Mouse (Mus musculus): ENCODE measurements at regions not wholly inside any gene's neighbourhood (a gene's known extent, or its start where the extent isn't known, plus 50 kb on each side); places are given as distances from the start of the nearest gene placed in this dataset.

- Histone ChIP-seq H3K4me3 (ENCODE audit: insufficient read depth, low read depth, low read length) (no peak overlapping the region), H3K79me2 (ENCODE audit: control insufficient read depth, insufficient read depth, low read length) (no peaks in the 10 kb centered on the region)
- DNase-seq (ENCODE audit: extremely low read depth, low read depth, low spot score) = no peak
These were observed 2028.3 kb downstream of the 4930444P10Rik start for GRCm38 (mm10) chr1:14064856-14065255.

GRCm38 (mm10) chr1:14036163-14036562 is 2057.0 kb downstream of the 4930444P10Rik start:
- H3K4me3 ChIP-seq (ENCODE audit: insufficient read depth, low read depth, low read length) = no peak overlapping the region
- no peak for DNase-seq (ENCODE audit: extremely low read depth, low read depth, low spot score)
- H3K79me2 ChIP-seq (ENCODE audit: control insufficient read depth, insufficient read depth, low read length) = no peaks in the 10 kb centered on the region
- no peak overlapping the region for H3K27ac ChIP-seq (replicated peaks; ENCODE audit: insufficient read depth, low read depth, low read length)
- H3K36me3 ChIP-seq (ENCODE audit: control insufficient read depth, insufficient read depth, low read length) = no peaks in the 10 kb centered on the region
- TF ChIP-seq POLR2A (IDR thresholded peaks at IDR 0.05; ENCODE audit: extremely low read depth, insufficient read depth, low read length) (no peak), CTCF (IDR thresholded peaks at IDR 0.05; ENCODE audit: low read depth, low read length) (no peak)
- no peaks in the 10 kb centered on the region for H3K27me3 ChIP-seq (ENCODE audit: control insufficient read depth, insufficient read depth, low read length)
- H3K4me1 ChIP-seq (ENCODE audit: control insufficient read depth, insufficient read depth, low read length) = no peaks in the 10 kb centered on the region
- WGBS = 63% methylated on average over 2 of the region's 2 CpGs
- no peak overlapping the region for H3K9ac ChIP-seq (ENCODE audit: low read depth, low read length)

More at GRCm38 (mm10) chr1:14064856-14065255, 2028.3 kb downstream of the 4930444P10Rik start:
- TF ChIP-seq POLR2A (IDR thresholded peaks at IDR 0.05; ENCODE audit: extremely low read depth, insufficient read depth, low read length) (no peak), CTCF (IDR thresholded peaks at IDR 0.05; ENCODE audit: low read depth, low read length) (no peak)
- no peaks in the 10 kb centered on the region for H3K27me3 ChIP-seq (ENCODE audit: control insufficient read depth, insufficient read depth, low read length)
- H3K27ac ChIP-seq (replicated peaks; ENCODE audit: insufficient read depth, low read depth, low read length) = no peak overlapping the region
- H3K4me1 ChIP-seq (ENCODE audit: control insufficient read depth, insufficient read depth, low read length) = no peaks in the 10 kb centered on the region
- no peak overlapping the region for H3K9ac ChIP-seq (ENCODE audit: low read depth, low read length)
- no peaks in the 10 kb centered on the region for H3K36me3 ChIP-seq (ENCODE audit: control insufficient read depth, insufficient read depth, low read length)
- WGBS = 86% methylated on average over 3 of the region's 3 CpGs

GRCm38 (mm10) chr1:14011484-14011883 is 2081.6 kb downstream of the 4930444P10Rik start:
- Histone ChIP-seq H3K27ac (replicated peaks; ENCODE audit: insufficient read depth, low read depth, low read length) (no peak overlapping the region), H3K36me3 (ENCODE audit: control insufficient read depth, insufficient read depth, low read length) (no peaks in the 10 kb centered on the region), H3K4me3 (ENCODE audit: insufficient read depth, low read depth, low read length) (no peak overlapping the region), H3K27me3 (ENCODE audit: control insufficient read depth, insufficient read depth, low read length) (no peaks in the 10 kb centered on the region), H3K79me2 (ENCODE audit: control insufficient read depth, insufficient read depth, low read length) (no peaks in the 10 kb centered on the region), H3K9ac (ENCODE audit: low read depth, low read length) (no peak overlapping the region), H3K4me1 (ENCODE audit: control insufficient read depth, insufficient read depth, low read length) (no peaks in the 10 kb centered on the region)
- no peak for TF ChIP-seq POLR2A (IDR thresholded peaks at IDR 0.05; ENCODE audit: extremely low read depth, insufficient read depth, low read length)
- no peak for TF ChIP-seq CTCF (IDR thresholded peaks at IDR 0.05; ENCODE audit: low read depth, low read length)
- DNase-seq (ENCODE audit: extremely low read depth, low read depth, low spot score) = no peak
- 85% methylated on average over 9 of the region's 9 CpGs for WGBS

GRCm38 (mm10) chr1:14010789-14011188 is 2082.3 kb downstream of the 4930444P10Rik start:
- 75% methylated on average over 3 of the region's 3 CpGs for WGBS

GRCm38 (mm10) chr1:14002550-14002949 is 2090.6 kb downstream of the 4930444P10Rik start:
- TF ChIP-seq POLR2A (IDR thresholded peaks at IDR 0.05; ENCODE audit: extremely low read depth, insufficient read depth, low read length) (no peak), CTCF (IDR thresholded peaks at IDR 0.05; ENCODE audit: low read depth, low read length) (no peak)
- no peaks in the 10 kb centered on the region for H3K79me2 ChIP-seq (ENCODE audit: control insufficient read depth, insufficient read depth, low read length)
- H3K36me3 ChIP-seq (ENCODE audit: control insufficient read depth, insufficient read depth, low read length) = no peaks in the 10 kb centered on the region
- 73% methylated on average over 1 of the region's 1 CpGs for WGBS
- H3K4me3 ChIP-seq (ENCODE audit: insufficient read depth, low read depth, low read length) = no peak overlapping the region
- no peaks in the 10 kb centered on the region for H3K27me3 ChIP-seq (ENCODE audit: control insufficient read depth, insufficient read depth, low read length)
- H3K9ac ChIP-seq (ENCODE audit: low read depth, low read length) = no peak overlapping the region
- DNase-seq (ENCODE audit: extremely low read depth, low read depth, low spot score) = no peak
- no peak overlapping the region for H3K27ac ChIP-seq (replicated peaks; ENCODE audit: insufficient read depth, low read depth, low read length)
- H3K4me1 ChIP-seq (ENCODE audit: control insufficient read depth, insufficient read depth, low read length) = no peaks in the 10 kb centered on the region

More at GRCm38 (mm10) chr1:14010789-14011188, 2082.3 kb downstream of the 4930444P10Rik start:
- H3K4me3 ChIP-seq (ENCODE audit: insufficient read depth, low read depth, low read length) = no peak overlapping the region
- no peak overlapping the region for H3K27ac ChIP-seq (replicated peaks; ENCODE audit: insufficient read depth, low read depth, low read length)
- no peaks in the 10 kb centered on the region for H3K4me1 ChIP-seq (ENCODE audit: control insufficient read depth, insufficient read depth, low read length)
- no peak overlapping the region for H3K9ac ChIP-seq (ENCODE audit: low read depth, low read length)
- no peaks in the 10 kb centered on the region for H3K79me2 ChIP-seq (ENCODE audit: control insufficient read depth, insufficient read depth, low read length)
- DNase-seq (ENCODE audit: extremely low read depth, low read depth, low spot score) = no peak
- no peaks in the 10 kb centered on the region for H3K27me3 ChIP-seq (ENCODE audit: control insufficient read depth, insufficient read depth, low read length)
- H3K36me3 ChIP-seq (ENCODE audit: control insufficient read depth, insufficient read depth, low read length) = no peaks in the 10 kb centered on the region
- TF ChIP-seq CTCF (IDR thresholded peaks at IDR 0.05; ENCODE audit: low read depth, low read length) = no peak
- TF ChIP-seq POLR2A (IDR thresholded peaks at IDR 0.05; ENCODE audit: extremely low read depth, insufficient read depth, low read length) = no peak

- 24% methylated on average over 3 of the region's 3 CpGs for WGBS
- no peak overlapping the region for H3K9ac ChIP-seq (ENCODE audit: low read depth, low read length)
These were observed 2091.7 kb downstream of the 4930444P10Rik start for GRCm38 (mm10) chr1:14001431-14001830.

More at GRCm38 (mm10) chr1:14001431-14001830, 2091.7 kb downstream of the 4930444P10Rik start:
- peak; percentile 60 for DNase-seq (ENCODE audit: extremely low read depth, low read depth, low spot score)
- no peaks in the 10 kb centered on the region for H3K4me1 ChIP-seq (ENCODE audit: control insufficient read depth, insufficient read depth, low read length)
- TF ChIP-seq POLR2A (IDR thresholded peaks at IDR 0.05; ENCODE audit: extremely low read depth, insufficient read depth, low read length) (no peak), CTCF (IDR thresholded peaks at IDR 0.05; ENCODE audit: low read depth, low read length) (no peak)
- no peaks in the 10 kb centered on the region for H3K79me2 ChIP-seq (ENCODE audit: control insufficient read depth, insufficient read depth, low read length)
- no peak overlapping the region for H3K27ac ChIP-seq (replicated peaks; ENCODE audit: insufficient read depth, low read depth, low read length)
- H3K27me3 ChIP-seq (ENCODE audit: control insufficient read depth, insufficient read depth, low read length) = no peaks in the 10 kb centered on the region
- H3K4me3 ChIP-seq (ENCODE audit: insufficient read depth, low read depth, low read length) = no peak overlapping the region
- H3K36me3 ChIP-seq (ENCODE audit: control insufficient read depth, insufficient read depth, low read length) = no peaks in the 10 kb centered on the region
